Mouse (Mus musculus) olfactory bulb, adult 2 months (tissue): ENCODE measurements around the gene Tbc1d10c. TPM values are rescaled to one million over a fixed set of nuclear protein-coding genes. Genes with fewer than 3 reads are reported as not detected.

Source experiments
- H3K27ac ChIP-seq: fragments of 200-500 bp; 2 replicates; pipeline ENCODE4 v1.5.1; 2012; ENCODE audit warnings: low read depth, low read length; ENCODE audit not compliant: insufficient read depth
- H3K4me1 ChIP-seq: fragments of 200-500 bp; 2 replicates; pipeline ENCODE4 v1.6.1; 2012; ENCODE audit warnings: low read length; ENCODE audit not compliant: control insufficient read depth, insufficient read depth
- H3K4me3 ChIP-seq: fragments of 200-500 bp; 2 replicates; pipeline ENCODE4 v1.5.1; 2012; ENCODE audit warnings: mild to moderate bottlenecking, low read depth, low read length, moderate library complexity; ENCODE audit not compliant: insufficient read depth
- CTCF ChIP-seq: fragments of 200-500 bp; IDR thresholded peaks from 2 replicates; pipeline ENCODE4 v1.5.1; 2012; ENCODE audit warnings: low read depth, mild to moderate bottlenecking, low read length, moderate library complexity; ENCODE audit not compliant: insufficient read depth
- POLR2A ChIP-seq: fragments of 200-500 bp; IDR thresholded peaks from 2 replicates; pipeline ENCODE4 v1.6.1; 2012; ENCODE audit warnings: mild to moderate bottlenecking, low read depth, low read length, moderate library complexity; ENCODE audit not compliant: insufficient read depth
- WGBS: fragments of 180-500 bp; shearing (Covaris S2); methylation state at CpG from one replicate; pipeline ENCODE4 v1.1.7; 2018; 5-methylcytosine and 5-hydroxymethylcytosine counted together
- polyA plus RNA-seq: library from polyadenylated mRNA; stranded (reverse); fragments of >200 nt; gene quantifications from 2 replicates; pipeline ENCODE4 v1.2.4, GENCODE M21; 2012; ENCODE audit warnings: low replicate concordance; ENCODE audit not compliant: missing spikeins, insufficient read depth, insufficient read length

Tbc1d10c gene
- polyA plus RNA-seq, 1 experiment = 247 TPM

GRCm38 (mm10) chr19:4156771-4157170 lies 34.3 kb downstream of the Tbc1d10c start:
- WGBS = 86% methylated on average over 12 of the region's 12 CpGs
- no peak overlapping the region for H3K4me3 ChIP-seq
- TF ChIP-seq CTCF = no peak
- no peak for TF ChIP-seq POLR2A
- H3K27ac ChIP-seq = no peak overlapping the region
- H3K4me1 ChIP-seq = 0 out of 2 replicates have a peak, but pooled peaks cover 2% of the 10 kb centered on the region

GRCm38 (mm10) chr19:4156073-4156579 lies 35.0 kb downstream of the Tbc1d10c start:
- H3K4me3 ChIP-seq = no peak overlapping the region
- 66% methylated on average over 20 of the region's 20 CpGs for WGBS
- H3K27ac ChIP-seq = no peak overlapping the region
- 0 out of 2 replicates have a peak, but pooled peaks cover 2% of the 10 kb centered on the region for H3K4me1 ChIP-seq
- TF ChIP-seq POLR2A = no peak
- TF ChIP-seq CTCF = no peak

GRCm38 (mm10) chr19:4155223-4156072 lies 35.6 kb downstream of the Tbc1d10c start:
- H3K4me1 ChIP-seq = peaks cover 8% of the 10 kb centered on the region; the same call in 1 of the 2 replicates
- H3K27ac ChIP-seq = no peak overlapping the region
- H3K4me3 ChIP-seq = no peak overlapping the region
- WGBS = 64% methylated on average over 6 of the region's 6 CpGs
- TF ChIP-seq CTCF = no peak
- no peak for TF ChIP-seq POLR2A

GRCm38 (mm10) chr19:4154437-4155222 lies 36.5 kb downstream of the Tbc1d10c start:
- H3K4me1 ChIP-seq = peaks cover 16% of the 10 kb centered on the region
- no peak overlapping the region for H3K27ac ChIP-seq
- TF ChIP-seq POLR2A (no peak), CTCF (no peak)
- no peak overlapping the region for H3K4me3 ChIP-seq
- WGBS = 72% methylated on average over 13 of the region's 13 CpGs

- 73% methylated on average over 11 of the region's 11 CpGs for WGBS
- Histone ChIP-seq H3K4me3 (no peak within 1 kb of the TSS), H3K4me1 (peaks cover 24% of the 10 kb centered on the region), H3K27ac (no peak within 1 kb of the TSS; the same call in 1 of the 2 replicates)
- TF ChIP-seq POLR2A = no peak
Measured at GRCm38 (mm10) chr19:4153232-4153654, 37.8 kb downstream of the Tbc1d10c start, which contains the start of gene Ptprcap. Gene Ptprcap (plus strand): TSS chr19:4153604.

- 84% methylated on average over 8 of the region's 8 CpGs for WGBS
- Histone ChIP-seq H3K4me3 (no peak overlapping the region), H3K4me1 (peaks cover 25% of the 10 kb centered on the region), H3K27ac (no peak overlapping the region)
- no peak for TF ChIP-seq POLR2A
- TF ChIP-seq CTCF = no peak; the same call in 1 of the 2 replicates
Measured at GRCm38 (mm10) chr19:4152445-4153231, 38.4 kb downstream of the Tbc1d10c start.

GRCm38 (mm10) chr19:4151898-4152297 lies 39.2 kb downstream of the Tbc1d10c start:
- Histone ChIP-seq H3K4me1 (peaks cover 28% of the 10 kb centered on the region), H3K27ac (no peak overlapping the region; the same call in 1 of the 2 replicates), H3K4me3 (no peak overlapping the region)
- WGBS = 91% methylated on average over 5 of the region's 5 CpGs
- TF ChIP-seq CTCF (no peak), POLR2A (no peak)

- WGBS = 70% methylated on average over 5 of the region's 5 CpGs
- Histone ChIP-seq H3K4me3 (no peak overlapping the region), H3K4me1 (peaks cover 32% of the 10 kb centered on the region), H3K27ac (no peak overlapping the region; the same call in 1 of the 2 replicates)
- TF ChIP-seq CTCF (no peak), POLR2A (no peak)
Measured at GRCm38 (mm10) chr19:4151488-4151860, 39.6 kb downstream of the Tbc1d10c start.
